Mouse (Mus musculus) layer of hippocampus, adult 9-10 months (tissue): ENCODE data around the gene Zyg11b.

Experiments used
- DNase-seq: peaks from one replicate; pipeline ENCODE4 v3.0.0; 2022; ENCODE audit warnings: low spot score

Zyg11b gene

DNA sequence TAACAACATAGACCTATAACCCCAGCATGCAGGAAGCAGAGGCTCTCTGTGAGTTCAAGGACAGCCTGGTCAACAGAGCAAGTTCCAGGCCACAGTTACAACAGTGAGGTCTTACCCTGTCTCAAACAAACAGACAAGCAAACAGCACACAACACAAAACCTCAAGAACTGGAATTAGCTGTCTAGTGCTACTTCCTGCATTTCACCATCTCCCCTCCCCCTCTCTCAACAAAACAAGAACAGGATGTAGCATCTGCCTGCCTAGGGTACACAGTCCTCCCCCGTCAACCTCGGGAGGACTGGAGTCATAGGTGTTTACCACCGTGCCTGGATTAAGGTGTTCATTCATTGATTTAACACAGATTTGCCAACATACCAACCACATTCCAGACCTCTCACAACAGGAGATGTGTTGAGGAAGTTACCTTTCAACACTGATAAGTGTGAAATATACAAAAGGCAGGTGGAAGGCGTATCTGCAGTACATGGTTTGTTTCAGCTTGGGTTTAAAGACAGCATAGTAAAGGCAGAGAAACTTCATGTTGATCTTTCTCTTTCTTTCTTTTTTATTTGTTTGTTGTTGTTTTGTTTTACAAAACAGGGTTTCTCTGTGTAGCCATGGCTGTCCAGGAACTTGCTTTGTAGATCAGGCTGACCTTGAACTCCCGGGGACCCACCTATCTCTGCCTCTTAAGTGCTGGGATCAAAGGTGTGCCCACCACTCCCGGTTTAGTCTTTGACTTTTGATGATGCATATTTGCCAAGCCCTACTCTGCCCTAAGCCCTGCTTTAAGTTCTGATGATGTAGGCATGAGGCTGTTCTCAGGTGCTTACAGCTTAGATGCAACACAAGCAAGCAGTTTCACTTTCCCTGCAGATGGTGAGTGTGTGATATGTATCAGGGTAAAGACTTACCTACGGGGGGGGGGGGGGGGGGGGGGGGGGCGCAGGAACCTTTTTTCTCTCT is 18.0 kb upstream of the Zyg11b start:
- DNase-seq: no peak

DNA sequence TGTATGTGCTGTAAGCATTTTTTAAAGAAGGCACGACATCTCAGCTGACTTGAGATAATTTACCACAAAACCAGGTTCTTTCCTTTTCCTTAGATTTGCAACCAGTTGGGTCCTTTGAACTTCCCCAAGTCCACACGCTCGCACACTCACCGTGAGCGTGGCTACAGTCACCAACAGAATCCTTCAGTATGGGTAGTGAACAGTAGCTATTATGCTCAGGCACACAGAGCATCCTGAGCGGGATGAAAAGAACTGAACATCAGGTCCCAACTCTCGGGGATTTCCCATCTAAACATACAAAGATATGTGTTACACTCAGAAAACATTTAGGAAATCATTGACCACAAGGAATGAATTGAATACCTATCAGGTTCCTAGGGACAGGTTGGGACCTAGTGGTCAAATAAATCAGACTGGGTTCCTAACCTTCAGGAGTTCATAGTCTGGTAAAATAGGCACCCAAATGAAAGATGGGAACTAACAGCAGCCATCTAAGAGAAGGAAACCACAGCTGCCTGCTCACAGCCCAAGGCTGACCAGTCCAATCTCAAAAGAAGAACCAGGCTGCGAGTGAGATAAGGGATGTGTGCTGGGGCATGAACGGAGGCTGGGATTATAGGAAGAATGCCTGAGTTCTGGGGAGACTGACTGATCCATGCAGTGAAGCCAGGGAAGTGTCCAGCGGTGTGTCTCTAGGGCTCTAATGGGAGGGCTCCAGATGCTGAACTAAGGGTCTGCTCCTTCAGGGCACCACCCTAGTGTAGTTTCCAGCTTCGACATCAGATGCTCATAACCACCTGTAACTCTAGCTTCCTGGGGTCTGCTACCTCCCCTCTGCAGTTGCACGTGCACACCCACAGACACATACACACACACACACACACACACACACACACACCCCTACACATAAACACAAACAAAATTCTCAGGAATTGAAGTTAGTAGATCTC is 17.0 kb upstream of the Zyg11b start:
- DNase-seq: no peak

DNA sequence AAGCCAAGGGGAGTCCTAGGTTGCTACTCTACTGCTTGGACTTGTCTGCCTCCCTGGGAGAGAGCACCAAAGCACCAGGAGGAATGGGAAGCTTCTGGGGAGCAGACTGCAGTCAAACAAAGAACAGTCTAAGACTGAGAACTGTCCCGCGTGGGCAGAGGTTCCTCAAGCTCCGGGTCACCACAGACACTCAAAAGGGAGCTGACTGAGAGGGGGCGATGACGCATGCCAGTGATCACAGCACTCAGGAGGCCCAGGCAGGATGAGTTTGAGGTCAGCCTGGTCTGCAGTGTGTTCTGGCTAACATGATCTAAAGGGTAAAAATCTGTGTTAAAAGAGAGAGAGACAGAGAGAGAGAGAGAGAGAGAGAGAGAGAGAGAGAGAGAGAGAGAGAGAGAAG is 13.1 kb upstream of the Zyg11b start:
- DNase-seq: no peak

DNA sequence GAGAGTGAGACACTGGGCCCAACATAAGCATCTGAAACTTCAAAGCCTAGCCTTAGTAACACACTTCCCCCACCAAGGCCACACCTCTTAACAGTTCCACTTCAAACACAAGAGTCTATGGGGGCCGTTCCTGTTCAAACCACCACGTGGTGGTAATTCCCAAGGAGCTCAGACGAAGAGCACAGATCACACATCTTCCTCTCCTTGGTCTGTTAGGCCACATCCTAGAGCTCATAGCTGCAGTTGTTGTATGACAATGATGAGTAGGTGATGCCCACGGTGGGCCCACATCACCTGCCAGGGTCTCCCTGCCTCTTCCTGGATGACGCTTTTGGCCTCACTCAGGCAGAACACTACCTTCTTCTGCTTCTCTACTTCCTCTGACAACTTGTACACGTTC is 9.8 kb upstream of the Zyg11b start:
- DNase-seq: no peak

DNA sequence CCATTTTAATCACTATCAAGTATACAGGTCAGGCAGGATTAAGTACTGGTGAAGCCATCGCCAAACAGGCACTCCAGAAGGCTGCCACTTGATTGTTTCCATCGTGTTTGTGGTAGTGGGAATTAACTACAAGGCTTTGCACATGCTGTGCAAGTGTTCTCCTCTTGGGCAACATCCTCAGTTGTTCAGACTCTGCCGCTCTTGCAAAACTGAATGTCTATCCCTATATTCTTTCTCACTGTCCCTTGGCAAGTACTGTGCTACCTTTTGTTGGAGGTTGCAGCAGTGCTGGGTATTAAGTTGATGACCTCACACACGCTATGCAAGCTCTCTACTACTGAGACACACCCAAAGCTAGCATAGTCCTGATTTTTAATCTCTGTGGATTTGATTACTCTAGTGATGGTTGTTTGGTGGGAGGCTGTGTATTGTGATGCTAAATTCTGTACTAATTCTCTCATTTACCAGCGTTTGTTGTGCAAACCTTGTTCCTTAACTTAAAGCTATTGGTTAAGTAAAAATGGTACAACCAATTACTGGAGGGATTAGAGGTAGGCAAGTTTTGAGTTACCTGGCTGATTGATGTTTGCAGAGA is 1.5 kb upstream of the Zyg11b start:
- no peak for DNase-seq

DNA sequence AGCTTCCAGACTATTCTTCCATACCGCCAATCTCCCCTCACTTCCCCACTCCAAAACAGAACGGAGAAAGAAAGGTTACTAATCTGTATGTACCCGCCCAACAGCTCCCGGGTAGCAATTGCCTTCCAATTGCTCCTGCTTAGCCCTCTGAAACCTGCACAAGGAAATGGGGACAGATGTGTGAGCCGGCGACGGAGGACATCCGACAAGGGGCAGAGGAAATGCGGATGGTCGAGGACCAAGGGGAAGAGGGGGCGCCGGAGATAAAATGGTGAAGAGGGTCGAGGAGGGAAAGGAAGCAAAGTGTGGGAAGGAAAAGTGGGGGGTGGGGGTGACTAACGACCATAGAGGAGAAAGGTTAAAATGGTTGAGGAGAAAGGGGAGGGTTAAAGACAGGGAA is 630 bp downstream of the Zyg11b start:
- no peak for DNase-seq

DNA sequence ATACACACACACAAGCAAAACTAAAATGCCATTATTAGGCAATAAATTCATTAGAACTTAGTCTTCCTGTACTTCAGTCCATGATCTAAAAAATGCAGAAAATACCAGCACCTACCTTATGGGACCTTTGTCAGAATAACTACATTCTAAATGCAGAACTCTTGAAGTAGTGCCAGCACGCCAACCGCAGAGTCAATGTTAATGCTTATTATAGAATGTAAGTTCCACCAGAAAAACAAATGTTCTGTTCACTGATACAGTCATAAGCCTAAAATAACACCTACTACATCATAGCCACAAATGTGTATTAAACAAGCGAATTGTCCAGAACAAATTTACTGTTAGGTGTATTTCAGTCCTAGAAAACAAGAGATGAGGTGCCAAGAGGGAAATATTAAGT is 23.9 kb downstream of the Zyg11b start:
- no peak for DNase-seq

DNA sequence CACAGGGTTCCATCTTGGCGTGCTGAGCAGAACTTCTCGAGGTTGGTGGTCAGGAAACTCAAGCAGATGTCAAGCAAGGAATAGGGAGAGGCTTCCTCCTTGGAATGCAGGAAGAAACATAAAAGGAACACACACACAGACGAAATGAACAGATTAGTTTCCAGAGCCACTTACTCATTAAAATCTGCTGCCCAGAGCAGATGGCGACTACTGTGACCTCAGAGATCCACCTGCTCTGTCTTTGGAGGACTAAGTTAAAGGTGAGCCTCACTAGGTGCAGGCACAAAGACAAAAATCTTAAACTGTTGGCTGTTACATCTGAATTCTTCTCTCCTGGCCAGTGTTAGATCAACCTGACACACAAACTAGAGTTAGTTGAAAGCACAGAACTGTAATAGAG is 28.6 kb downstream of the Zyg11b start:
- DNase-seq: no peak

DNA sequence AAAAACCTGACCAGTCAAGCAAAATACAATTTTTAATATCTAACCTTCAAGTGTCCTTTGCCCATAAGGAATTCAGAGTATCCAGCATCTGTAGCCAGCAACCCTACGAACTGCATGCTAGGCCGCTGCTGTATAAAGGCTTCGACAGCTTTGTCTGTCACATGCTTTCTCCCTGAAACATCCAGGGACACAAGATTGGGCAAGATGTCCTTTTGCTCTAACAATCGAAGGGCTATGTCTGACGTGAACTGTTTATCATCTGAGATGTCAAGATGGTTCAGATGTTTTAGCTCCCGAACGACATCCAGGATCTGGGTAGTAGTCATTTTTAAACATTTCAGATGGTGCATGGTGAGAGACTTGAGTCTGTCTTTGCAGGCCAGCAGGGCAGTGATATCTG is 35.1 kb downstream of the Zyg11b start:
- no peak for DNase-seq

DNA sequence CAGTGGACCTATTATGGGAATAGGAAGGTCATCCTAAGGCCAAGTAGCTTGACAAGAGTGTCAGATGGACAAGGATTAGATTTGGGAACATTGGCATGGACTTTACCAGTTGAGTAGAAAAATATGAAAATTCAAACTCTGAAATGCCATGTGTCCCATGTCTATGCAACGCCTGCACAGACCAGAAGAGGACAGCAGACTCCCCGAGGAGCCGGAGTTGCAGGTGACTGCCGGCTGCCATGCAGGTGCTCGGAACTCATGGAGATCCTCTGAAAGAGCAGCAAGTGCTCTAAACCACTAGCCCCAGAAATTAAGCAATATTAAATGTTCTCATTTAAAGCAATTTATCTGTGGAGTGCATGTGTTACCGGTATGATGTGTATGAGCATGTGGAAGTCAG is 47.6 kb downstream of the Zyg11b start:
- no peak for DNase-seq

DNA sequence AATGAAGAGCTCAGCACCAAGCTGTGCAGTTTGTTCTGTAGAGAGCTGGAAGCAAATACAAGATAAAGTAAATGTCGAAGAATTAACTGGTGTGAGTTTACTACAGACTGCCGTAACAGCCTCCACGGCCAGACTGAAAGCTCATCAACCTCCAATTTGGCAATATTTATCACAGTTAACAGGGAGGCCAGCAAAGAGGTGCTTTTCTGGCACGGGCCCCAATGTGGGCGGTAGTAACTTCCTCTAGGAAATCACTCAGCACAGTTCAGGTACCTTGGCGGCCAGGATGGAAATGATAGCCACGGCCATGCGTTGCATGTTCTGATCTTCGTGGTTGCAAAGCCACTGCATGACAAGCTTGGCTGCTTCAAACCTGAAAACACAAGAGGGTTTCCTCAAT is 50.4 kb downstream of the Zyg11b start:
- no peak for DNase-seq

DNA sequence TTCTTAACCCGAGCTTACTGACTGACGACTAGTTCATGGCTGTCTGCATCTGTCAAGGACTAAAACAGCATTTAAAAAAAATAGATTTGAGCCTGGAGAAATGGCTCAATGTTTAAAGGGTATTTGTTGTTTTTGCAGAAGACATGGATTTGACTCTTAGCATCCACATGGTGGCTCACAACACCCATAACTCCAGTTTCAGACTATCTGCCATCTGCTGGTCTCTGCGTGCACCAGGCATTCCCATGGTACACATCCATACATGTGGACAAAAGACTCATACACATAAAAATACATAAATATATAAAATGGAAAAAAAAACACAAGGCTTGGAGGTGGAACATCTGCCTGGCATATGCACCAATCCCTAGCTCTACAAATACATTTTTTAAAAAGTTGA is 51.6 kb downstream of the Zyg11b start:
- no peak for DNase-seq

DNA sequence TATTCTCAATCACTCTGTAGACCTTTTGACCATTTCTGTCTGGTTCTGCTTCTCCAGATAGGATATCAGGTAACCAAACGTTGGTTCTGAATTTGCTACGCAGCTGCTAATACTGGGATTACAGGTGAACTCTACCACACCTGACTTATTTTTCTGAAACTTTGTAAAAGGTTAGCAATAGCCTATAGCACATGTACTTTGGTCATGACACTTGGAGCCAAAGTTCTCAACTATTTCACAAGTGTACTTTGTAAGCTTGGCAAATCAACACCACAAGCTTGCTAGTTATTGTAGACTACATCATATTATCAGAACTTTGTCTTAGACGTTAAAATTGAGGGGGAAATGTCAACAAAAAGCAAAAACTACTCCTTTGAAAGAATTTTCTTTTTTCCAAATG is 67.2 kb downstream of the Zyg11b start:
- no peak for DNase-seq

DNA sequence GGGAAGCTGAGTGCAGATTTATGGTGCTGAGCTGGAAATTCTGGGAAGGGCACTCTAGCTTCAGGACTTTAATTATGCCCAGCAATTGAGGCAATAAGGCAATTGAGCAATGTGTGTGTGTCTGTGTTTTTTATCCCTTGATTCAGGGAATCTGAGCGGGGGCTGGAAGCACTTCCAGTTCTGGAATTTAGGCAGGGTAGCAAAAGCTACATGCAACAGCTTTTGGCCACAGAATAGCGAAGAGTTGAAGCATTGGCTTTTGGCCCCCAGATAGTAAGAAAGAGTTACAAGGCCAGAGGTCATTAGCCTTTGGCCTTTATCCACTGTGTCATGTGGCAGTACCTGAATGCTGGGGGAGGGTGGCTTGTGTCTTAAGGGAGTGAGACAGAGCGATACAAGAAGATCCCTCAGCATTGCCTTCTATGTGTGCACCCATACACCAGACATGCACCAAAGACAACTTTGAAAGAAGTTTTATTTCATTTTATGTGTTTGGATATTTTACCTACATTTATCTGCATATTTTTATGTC is 75.5 kb downstream of the Zyg11b start:
- DNase-seq: no peak

DNA sequence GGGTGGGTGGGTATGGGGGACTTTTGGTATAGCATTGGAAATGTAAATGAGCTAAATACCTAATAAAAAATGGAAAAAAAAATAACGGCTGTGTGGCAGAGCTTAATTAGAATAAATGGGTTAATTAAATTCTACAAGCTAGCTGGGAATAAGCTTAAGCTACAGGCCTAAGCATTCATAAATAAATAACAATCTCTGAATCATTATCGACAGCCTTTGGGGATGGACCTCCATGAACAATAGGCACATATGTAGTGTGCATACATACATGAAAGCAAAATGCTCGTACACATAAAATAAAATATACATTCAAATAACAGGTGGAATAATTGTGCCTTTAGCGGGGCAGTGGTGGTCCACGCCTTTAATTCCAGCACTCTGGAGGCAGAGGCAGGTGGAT is 78.4 kb downstream of the Zyg11b start:
- DNase-seq: no peak

DNA sequence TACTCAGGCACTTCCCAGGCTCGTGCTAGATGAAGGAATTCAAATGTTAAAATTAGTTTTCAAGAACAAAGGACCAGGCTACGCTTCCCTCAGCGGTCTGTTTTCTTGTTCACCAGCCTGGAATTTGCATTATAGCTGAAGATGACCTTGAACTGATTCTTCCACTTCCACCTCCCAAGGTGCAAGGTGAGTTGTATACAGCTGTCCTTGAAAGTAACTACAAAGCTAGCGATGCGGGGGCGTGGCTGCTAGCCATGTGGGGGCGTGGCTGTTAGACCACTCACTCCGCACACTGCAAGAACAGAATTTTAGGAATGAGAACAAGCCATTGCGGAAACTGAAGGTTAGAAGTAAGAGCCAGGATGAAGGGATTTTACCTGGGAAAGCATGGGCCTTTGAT is 81.9 kb downstream of the Zyg11b start:
- no peak for DNase-seq

DNA sequence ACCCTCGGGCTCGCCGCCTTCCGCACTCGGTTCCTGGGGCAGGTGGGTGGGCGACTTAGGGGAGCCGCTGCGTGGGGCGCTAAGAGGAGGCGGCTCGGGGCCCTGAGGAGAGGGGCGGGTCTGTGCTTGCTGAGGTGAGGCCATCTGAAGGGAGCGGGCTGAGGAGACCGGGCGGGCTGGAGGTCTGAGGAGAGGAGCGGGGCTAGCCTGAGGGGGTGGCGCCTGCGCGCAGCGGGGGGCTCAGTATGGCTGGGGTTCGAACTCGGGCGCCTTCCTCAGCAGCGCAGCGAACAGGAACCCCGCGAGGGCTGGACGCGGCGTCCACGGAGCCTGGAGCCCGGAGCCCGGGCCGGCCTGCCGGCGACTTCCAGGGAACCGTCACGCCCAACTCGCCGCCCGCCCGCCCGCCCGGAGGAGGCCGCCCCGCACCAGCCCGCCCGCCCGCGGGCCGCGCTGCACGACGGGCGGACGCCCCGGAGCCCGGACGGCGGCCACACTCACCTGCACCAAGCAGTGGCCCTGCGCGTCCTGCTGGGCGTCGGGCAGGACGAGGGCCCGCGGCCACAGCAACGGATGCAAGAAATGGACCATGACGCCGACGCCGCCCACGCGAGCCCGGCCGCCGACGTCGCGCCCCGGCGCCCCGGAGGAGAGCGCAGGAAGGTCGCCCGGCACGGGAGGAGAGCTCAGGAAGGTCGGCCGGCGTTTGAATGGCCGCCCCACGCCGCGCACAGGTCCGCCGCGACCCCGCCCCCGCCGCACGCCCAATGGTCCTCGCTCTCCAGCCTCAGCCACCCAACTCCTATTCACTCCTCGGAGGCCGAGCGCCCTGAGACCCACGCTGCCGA is 83.3 kb downstream of the Zyg11b start, which contains the start of gene Zyg11a:
Zyg11a (minus strand) TSS at position 717 of the 848 bp plus-strand sequence.
- no peak for DNase-seq

DNA sequence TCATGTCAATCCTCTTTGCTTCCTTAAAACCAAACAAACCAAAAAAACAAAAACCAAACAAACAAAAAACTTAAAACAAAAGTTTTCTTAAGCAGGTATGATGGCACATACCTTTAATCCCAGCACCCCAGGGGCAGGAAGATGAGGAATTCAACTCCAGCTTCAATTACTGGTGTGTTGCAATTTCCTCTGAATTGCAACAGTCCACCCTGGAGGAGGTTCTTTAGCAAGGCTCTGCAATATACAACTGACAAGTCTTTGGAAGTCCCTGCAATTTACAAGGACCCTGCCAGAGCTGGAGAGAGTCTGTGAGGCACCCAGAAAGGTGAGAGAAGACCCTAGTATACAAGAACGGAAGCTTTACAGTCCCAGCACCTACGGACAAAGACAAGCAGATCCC is 87.9 kb downstream of the Zyg11b start:
- DNase-seq: no peak

DNA sequence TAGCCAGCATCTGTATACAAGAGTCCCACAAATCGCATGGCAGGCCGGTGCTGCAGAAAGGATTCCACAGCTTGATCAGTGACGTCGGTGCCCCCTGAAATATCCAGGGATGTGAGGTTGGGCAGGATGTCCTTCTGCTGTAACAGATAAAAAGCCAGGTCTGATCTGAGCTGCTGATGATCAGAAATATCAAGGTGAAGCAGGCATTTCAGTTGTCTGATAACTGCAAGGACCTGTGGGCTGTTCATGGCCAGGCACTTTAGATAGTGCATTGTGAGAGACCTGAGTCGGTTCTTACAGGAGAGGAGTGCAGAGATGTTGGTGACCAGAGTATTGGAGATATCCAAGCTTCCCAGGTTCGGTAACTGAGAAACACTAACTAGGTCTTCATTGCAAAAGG is 96.3 kb downstream of the Zyg11b start:
- no peak for DNase-seq

DNA sequence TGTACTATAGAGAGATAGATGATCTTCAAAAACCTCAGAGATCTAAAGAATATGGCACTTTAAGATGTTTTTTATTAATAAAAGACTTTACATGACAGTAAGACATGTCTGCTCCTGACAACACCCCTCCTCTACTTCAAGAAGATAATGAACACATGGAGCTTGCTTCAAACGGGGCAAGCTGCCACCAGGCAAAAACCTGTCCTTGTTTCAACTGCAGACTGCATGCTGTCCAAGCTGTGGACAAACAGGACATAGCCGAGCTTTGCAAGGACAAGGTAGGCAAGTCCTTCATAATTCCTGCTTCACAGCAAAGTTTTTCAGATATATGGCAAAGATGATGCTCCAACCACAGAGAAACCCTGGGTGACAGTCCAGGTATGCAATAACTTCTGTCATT is 101.7 kb downstream of the Zyg11b start:
- DNase-seq: no peak

DNA sequence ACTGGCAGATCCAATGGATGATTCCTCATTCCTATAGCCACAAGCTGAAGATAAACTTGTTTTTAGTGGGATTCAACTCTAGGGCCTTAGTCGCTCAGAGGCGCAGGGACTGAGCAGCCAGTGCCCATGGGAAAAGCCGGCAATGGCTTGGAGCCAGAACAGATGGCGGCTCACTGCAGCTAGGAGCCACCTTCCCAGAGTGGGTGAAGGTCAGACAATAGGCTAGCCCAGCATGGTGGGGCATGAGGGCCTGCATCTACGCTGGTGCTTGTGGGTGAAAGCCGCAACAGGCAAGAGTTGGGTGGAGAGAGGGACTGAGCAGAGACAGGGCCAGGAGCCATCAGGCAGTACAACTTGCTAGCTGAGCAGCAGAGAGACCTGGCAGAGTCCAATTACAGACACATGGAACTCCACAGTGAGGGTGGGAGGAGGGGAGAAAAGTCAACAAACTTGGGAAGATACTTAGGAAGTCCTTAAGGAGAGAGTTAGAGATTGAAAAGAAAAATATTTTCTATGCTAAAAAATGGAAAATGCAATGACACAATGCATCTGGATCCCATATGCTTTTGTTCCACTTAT is 104.5 kb downstream of the Zyg11b start:
- no peak for DNase-seq
